In the genomic region with DNA sequence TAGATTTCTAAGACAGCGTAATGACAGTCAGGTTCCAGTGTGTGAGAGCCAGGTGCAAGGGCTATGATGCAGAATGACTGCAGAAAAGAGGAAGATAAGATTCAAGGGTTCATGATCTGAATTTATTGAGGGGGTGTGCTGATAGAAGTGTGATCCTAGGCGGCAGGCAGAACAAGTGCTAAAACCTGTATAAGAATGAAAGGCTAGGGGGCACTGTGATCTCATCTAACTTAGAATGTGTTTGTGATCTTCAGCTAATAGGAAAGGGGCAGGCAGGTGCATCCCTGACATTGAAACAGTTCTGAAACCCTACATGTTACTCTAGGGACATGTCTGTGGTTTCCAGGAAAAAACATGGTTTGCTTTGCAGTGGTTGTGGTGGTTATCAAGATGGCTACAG, we compare ENCODE assay signal across 36 mouse cellular contexts. TPM values are rescaled to one million over a fixed set of nuclear protein-coding genes. Genes with fewer than 3 reads are reported as not detected.
DNase-seq lines count a peak whose midpoint lies in the region; ATAC-seq and TF ChIP-seq lines count a peak whose summit lies in the region.
"Had no signal": no experiment of that assay in that cellular context is flagged by ENCODE, and none has a peak within 500 bp of the region (broad histone marks: within the 10 kb centered on the region; RNA-seq: fewer than 3 reads in every experiment).

No protein-coding gene starts in this region.

- peak; percentile 6; the same call in 1 of the 2 replicates for TF ChIP-seq CTCF in forebrain, postnatal 0 days (IDR thresholded peaks at IDR 0.05; ENCODE audit: low read depth)
- 0 out of 2 replicates have a peak, but pooled peaks have one; percentile 4 for TF ChIP-seq CTCF in liver, embryonic 14.5 days (IDR thresholded peaks at IDR 0.05; ENCODE audit: low read depth)
- TF ChIP-seq CTCF in cerebellum, adult 2 months (IDR thresholded peaks at IDR 0.05; ENCODE audit: borderline replicate concordance, insufficient read depth, low read depth, low read length) = no peak

- H3K4me1 ChIP-seq in forebrain, postnatal 0 days (ENCODE audit: insufficient read depth) = peaks cover 4% of the 10 kb centered on the region; the same call in 1 of the 2 replicates
- H3K4me1 ChIP-seq in forebrain, embryonic 13.5 days = peaks cover 8% of the 10 kb centered on the region
- peaks cover 0 to 4% of the 10 kb centered on the region in 2 experiments; a peak in 2 of 4 replicates for H3K4me1 ChIP-seq in liver, embryonic 14.5 days (replicated peaks; ENCODE audit: control insufficient read depth in 2 of 2, insufficient read depth in 2 of 2, low read length in 1 of 2)
- H3K4me1 ChIP-seq in liver, embryonic 11.5 days (replicated peaks; ENCODE audit: control insufficient read depth, insufficient read depth, low read length) = 0 out of 2 replicates have a peak, but pooled peaks cover 3% of the 10 kb centered on the region
- peaks cover 6% of the 10 kb centered on the region; the same call in 1 of the 2 replicates for H3K4me1 ChIP-seq in cerebellum, adult 2 months (ENCODE audit: control insufficient read depth, insufficient read depth, low read length)

- H3K9ac ChIP-seq in forebrain, postnatal 0 days = no peak overlapping the region
- no peak overlapping the region for H3K9ac ChIP-seq in forebrain, embryonic 13.5 days
- no peak overlapping the region; the same call in 1 of the 2 replicates for H3K9ac ChIP-seq in liver, embryonic 14.5 days (replicated peaks)
- no peak overlapping the region for H3K9ac ChIP-seq in liver, embryonic 11.5 days (ENCODE audit: low read depth, low read length)
- H3K9ac ChIP-seq: embryonic facial prominence, embryonic 13.5 days; forebrain, embryonic 12.5 days; limb, embryonic 13.5 days; liver, embryonic 15.5 days had no signal

- H3K36me3 ChIP-seq in forebrain, postnatal 0 days (ENCODE audit: insufficient read depth) = peaks cover 3% of the 10 kb centered on the region; the same call in 1 of the 2 replicates
- H3K36me3 ChIP-seq in forebrain, embryonic 13.5 days (ENCODE audit: poor library complexity, severe bottlenecking) = peaks cover 3% of the 10 kb centered on the region; the same call in 1 of the 2 replicates
- H3K36me3 ChIP-seq in liver, embryonic 14.5 days (replicated peaks; ENCODE audit: control insufficient read depth, insufficient read depth, low read depth) = no peaks in the 10 kb centered on the region
- H3K36me3 ChIP-seq in liver, embryonic 11.5 days (ENCODE audit: control insufficient read depth, insufficient read depth, low read length) = no peaks in the 10 kb centered on the region
- H3K36me3 ChIP-seq: liver, embryonic 15.5 days had no signal

- no peaks in the 10 kb centered on the region for H3K27me3 ChIP-seq in forebrain, postnatal 0 days (ENCODE audit: insufficient read depth, low read length)
- H3K27me3 ChIP-seq in forebrain, embryonic 13.5 days = no peaks in the 10 kb centered on the region
- peaks cover 18% of the 10 kb centered on the region for H3K27me3 ChIP-seq in liver, embryonic 14.5 days (ENCODE audit: control insufficient read depth, insufficient read depth, low read length)
- H3K27me3 ChIP-seq in liver, embryonic 11.5 days (replicated peaks; ENCODE audit: control insufficient read depth, insufficient read depth, low read length) = peaks cover 11% of the 10 kb centered on the region
- no peaks in the 10 kb centered on the region for H3K27me3 ChIP-seq in cerebellum, adult 2 months (ENCODE audit: control insufficient read depth, insufficient read depth, low read length)
- H3K27me3 ChIP-seq: embryonic facial prominence, embryonic 13.5 days; limb, embryonic 13.5 days had no signal

- 65% methylated on average over 2 of the region's 2 CpGs for WGBS in forebrain, postnatal 0 days
- 74% methylated on average over 2 of the region's 2 CpGs for WGBS in forebrain, embryonic 13.5 days
- 63% methylated on average over 2 of the region's 2 CpGs for WGBS in liver, embryonic 14.5 days (ENCODE audit: insufficient replicate concordance)
- WGBS in liver, embryonic 11.5 days = 66% methylated on average over 2 of the region's 2 CpGs
- 76% methylated on average over 2 of the region's 2 CpGs for WGBS in cerebellum, adult 2 months

- ATAC-seq in forebrain, postnatal 0 days = no peak
- ATAC-seq in forebrain, embryonic 13.5 days = no peak
- no peak for ATAC-seq in liver, embryonic 14.5 days (ENCODE audit: insufficient read depth)
- no peak for ATAC-seq in liver, embryonic 11.5 days (replicated peaks; ENCODE audit: low FRiP score)
- ATAC-seq: CD4-positive, CD25-positive, alpha-beta regulatory T cell, adult 4 months; hindbrain, postnatal 0 days had no signal

- no peaks in the 10 kb centered on the region for H3K9me3 ChIP-seq in forebrain, postnatal 0 days (ENCODE audit: low read length)
- H3K9me3 ChIP-seq in forebrain, embryonic 13.5 days (replicated peaks) = no peaks in the 10 kb centered on the region
- no peaks in the 10 kb centered on the region for H3K9me3 ChIP-seq in liver, embryonic 14.5 days (ENCODE audit: control insufficient read depth, low read length)
- no peaks in the 10 kb centered on the region for H3K9me3 ChIP-seq in liver, embryonic 11.5 days (ENCODE audit: control insufficient read depth, low read length)
- H3K9me3 ChIP-seq: embryonic facial prominence, embryonic 13.5 days; forebrain, embryonic 12.5 days; G1E; heart, embryonic 10.5 days; hindbrain, embryonic 10.5 days; limb, embryonic 13.5 days; liver, embryonic 15.5 days had no signal

- H3K4me2 ChIP-seq in forebrain, postnatal 0 days (ENCODE audit: low read depth) = no peak overlapping the region
- no peak overlapping the region for H3K4me2 ChIP-seq in forebrain, embryonic 13.5 days
- no peak overlapping the region for H3K4me2 ChIP-seq in liver, embryonic 14.5 days (ENCODE audit: low read depth)
- H3K4me2 ChIP-seq in liver, embryonic 11.5 days = no peak overlapping the region
- H3K4me2 ChIP-seq: embryonic facial prominence, embryonic 13.5 days; forebrain, embryonic 12.5 days; limb, embryonic 13.5 days; liver, embryonic 15.5 days; midbrain, embryonic 11.5 days had no signal

- no peak overlapping the region for H3K27ac ChIP-seq in forebrain, postnatal 0 days (ENCODE audit: low read depth, low read length)
- H3K27ac ChIP-seq in forebrain, embryonic 13.5 days = no peak overlapping the region
- H3K27ac ChIP-seq in liver, embryonic 14.5 days = no peak overlapping the region
- no peak overlapping the region for H3K27ac ChIP-seq in liver, embryonic 11.5 days (ENCODE audit: low read depth, low read length)
- no peak overlapping the region for H3K27ac ChIP-seq in cerebellum, adult 2 months (ENCODE audit: insufficient read depth, low read length)
- H3K27ac ChIP-seq: embryonic facial prominence, embryonic 13.5 days; forebrain, embryonic 12.5 days; heart, embryonic 10.5 days; hindbrain, embryonic 10.5 days; hindbrain, postnatal 0 days; limb, embryonic 13.5 days; liver, embryonic 15.5 days had no signal

- TF ChIP-seq POLR2A in cerebellum, adult 2 months (IDR thresholded peaks at IDR 0.05; ENCODE audit: borderline replicate concordance, insufficient read depth, low read length) = no peak

- DNase-seq in forebrain, postnatal 0 days = no peak
- DNase-seq in liver, embryonic 14.5 days (ENCODE audit: low read depth in 3 of 3, low spot score in 3 of 3) = no peak
- no peak for DNase-seq in liver, embryonic 11.5 days (ENCODE audit: low spot score)
- peak; percentile 13 for DNase-seq in thymus, postnatal 4 days
- DNase-seq in thymus, adult 18-20 months = no peak
- DNase-seq in cerebellum, adult 2 months = no peak
- no peak for DNase-seq in cerebellum, postnatal 10 days
- DNase-seq: adrenal gland, adult 2 months; cerebellum, adult 11 months; cerebellum, postnatal 25 days; embryo, embryonic 11 days; kidney, adult 18-20 months had no signal

- TF ChIP-seq EP300 in liver, embryonic 14.5 days (IDR thresholded peaks at IDR 0.05; ENCODE audit: low read depth) = no peak

- no peak overlapping the region for H3K4me3 ChIP-seq in forebrain, postnatal 0 days (ENCODE audit: low read depth, low read length)
- no peak overlapping the region for H3K4me3 ChIP-seq in forebrain, embryonic 13.5 days
- H3K4me3 ChIP-seq in liver, embryonic 14.5 days (ENCODE audit: insufficient read depth in 1 of 2, low read depth in 2 of 2, low read length in 2 of 2) = no peak overlapping the region
- H3K4me3 ChIP-seq in liver, embryonic 11.5 days (ENCODE audit: low read depth, low read length) = no peak overlapping the region
- H3K4me3 ChIP-seq in cerebellum, adult 2 months (replicated peaks; ENCODE audit: insufficient read depth, low read depth, low read length) = no peak overlapping the region
- H3K4me3 ChIP-seq: embryonic facial prominence, embryonic 13.5 days; erythroblast, embryonic 14.5 days; forebrain, embryonic 12.5 days; heart, embryonic 10.5 days; hindbrain, embryonic 10.5 days; limb, embryonic 13.5 days; liver, embryonic 15.5 days had no signal

RNA-seq across cellular contexts. Expression of a gene that starts 5.2 kb away (rescaled TPM):
- total RNA-seq in forebrain, postnatal 0 days (2014; rRNA removed) = 26.2 and 42.1 TPM in 2 replicates
- 132 and 135 TPM in 2 replicates for polyA plus RNA-seq in forebrain, postnatal 0 days (2015; fragmentation: Nextera tagmentation; extraction: Ambion mirVana)
- polyA plus RNA-seq in forebrain, embryonic 13.5 days (2015; fragmentation: Nextera tagmentation; extraction: Ambion mirVana) = 45.3 and 45.6 TPM in 2 replicates
- polyA plus RNA-seq in liver, embryonic 14.5 days (2012; rRNA removed) = 1.4 and 1.7 TPM in 2 replicates
- polyA plus RNA-seq in liver, embryonic 14.5 days (2014; fragmentation: Nextera tagmentation; extraction: Ambion mirVana) = 1.6 and 1.8 TPM in 2 replicates
- polyA plus RNA-seq in liver, embryonic 11.5 days (2014; fragmentation: Nextera tagmentation; extraction: Ambion mirVana) = 11.5 and 14.1 TPM in 2 replicates
- 29.7 and 34.3 TPM in 2 replicates for polyA plus RNA-seq in cerebellum, adult 2 months (2012; rRNA removed)
- total RNA-seq: monocyte, adult 5-6 weeks had no signal

RNA-seq across cellular contexts. Expression of a gene that starts 7.9 kb away (rescaled TPM):
- 5.2 and 5.6 TPM in 2 replicates for total RNA-seq in forebrain, postnatal 0 days (2014; rRNA removed)
- polyA plus RNA-seq in forebrain, postnatal 0 days (2015; fragmentation: Nextera tagmentation; extraction: Ambion mirVana) = 4.1 and 5.0 TPM in 2 replicates
- polyA plus RNA-seq in forebrain, embryonic 13.5 days (2015; fragmentation: Nextera tagmentation; extraction: Ambion mirVana) = 5.6 and 8.4 TPM in 2 replicates
- polyA plus RNA-seq in liver, embryonic 14.5 days (2012; rRNA removed) = 0.90 and 0.96 TPM in 2 replicates
- 0.86 and 1.0 TPM in 2 replicates for polyA plus RNA-seq in liver, embryonic 14.5 days (2014; fragmentation: Nextera tagmentation; extraction: Ambion mirVana)
- polyA plus RNA-seq in liver, embryonic 11.5 days (2014; fragmentation: Nextera tagmentation; extraction: Ambion mirVana) = 2.4 and 2.6 TPM in 2 replicates
- polyA plus RNA-seq in cerebellum, adult 2 months (2012; rRNA removed) = 8.4 and 9.6 TPM in 2 replicates

RNA-seq across cellular contexts. Expression of a gene that starts 12.2 kb away (rescaled TPM):
- 0.24 TPM in 1 of 2 replicates, not detected in the other for total RNA-seq in forebrain, postnatal 0 days (2014; rRNA removed)
- not detected in 2 replicates for polyA plus RNA-seq in forebrain, postnatal 0 days (2015; fragmentation: Nextera tagmentation; extraction: Ambion mirVana)
- not detected in 2 replicates for polyA plus RNA-seq in forebrain, embryonic 13.5 days (2015; fragmentation: Nextera tagmentation; extraction: Ambion mirVana)
- polyA plus RNA-seq in liver, embryonic 14.5 days (2012; rRNA removed) = not detected in 2 replicates
- not detected in 2 replicates for polyA plus RNA-seq in liver, embryonic 14.5 days (2014; fragmentation: Nextera tagmentation; extraction: Ambion mirVana)
- 0.22 TPM in 1 of 2 replicates, not detected in the other for polyA plus RNA-seq in liver, embryonic 11.5 days (2014; fragmentation: Nextera tagmentation; extraction: Ambion mirVana)
- polyA plus RNA-seq in cerebellum, adult 2 months (2012; rRNA removed) = not detected in 2 replicates
- total RNA-seq: adrenal gland, postnatal 4 days; gastrocnemius, adult 8-10 months; hindbrain, postnatal 0 days; layer of hippocampus, postnatal 25 days; left cerebral cortex, postnatal 14 days; monocyte, adult 5-6 weeks had no signal
- polyA plus RNA-seq: adrenal gland, adult 2 months; CD4-positive, CD25-positive, alpha-beta regulatory T cell, adult 4 months; embryonic facial prominence, embryonic 13.5 days; erythroblast, embryonic 14.5 days; forebrain, embryonic 12.5 days; frontal cortex, adult 2 months; G1E; heart, embryonic 10.5 days; heart, embryonic 16.5 days; hindbrain, embryonic 10.5 days; hindbrain, postnatal 0 days; liver, embryonic 15.5 days; lung, embryonic 16.5 days; neural tube, embryonic 11.5 days; spleen, adult 2 months; stomach, embryonic 14.5 days had no signal

RNA-seq across cellular contexts. Expression of a gene that starts 15.8 kb away (rescaled TPM):
- total RNA-seq in forebrain, postnatal 0 days (2014; rRNA removed) = 179 and 184 TPM in 2 replicates
- polyA plus RNA-seq in forebrain, postnatal 0 days (2015; fragmentation: Nextera tagmentation; extraction: Ambion mirVana) = 92.7 and 101 TPM in 2 replicates
- polyA plus RNA-seq in forebrain, embryonic 13.5 days (2015; fragmentation: Nextera tagmentation; extraction: Ambion mirVana) = 149 and 152 TPM in 2 replicates
- polyA plus RNA-seq in liver, embryonic 14.5 days (2012; rRNA removed) = 110 and 132 TPM in 2 replicates
- 52.2 and 60.2 TPM in 2 replicates for polyA plus RNA-seq in liver, embryonic 14.5 days (2014; fragmentation: Nextera tagmentation; extraction: Ambion mirVana)
- 169 TPM in 2 replicates for polyA plus RNA-seq in liver, embryonic 11.5 days (2014; fragmentation: Nextera tagmentation; extraction: Ambion mirVana)
- polyA plus RNA-seq in cerebellum, adult 2 months (2012; rRNA removed) = 196 and 211 TPM in 2 replicates

RNA-seq across cellular contexts. Expression of a gene that starts 25.8 kb away (rescaled TPM):
- 70.7 and 104 TPM in 2 replicates for total RNA-seq in forebrain, postnatal 0 days (2014; rRNA removed)
- 69.7 and 79.8 TPM in 2 replicates for polyA plus RNA-seq in forebrain, postnatal 0 days (2015; fragmentation: Nextera tagmentation; extraction: Ambion mirVana)
- polyA plus RNA-seq in forebrain, embryonic 13.5 days (2015; fragmentation: Nextera tagmentation; extraction: Ambion mirVana) = 17.0 and 19.7 TPM in 2 replicates
- 0.49 and 0.64 TPM in 2 replicates for polyA plus RNA-seq in liver, embryonic 14.5 days (2012; rRNA removed)
- 0.24 and 0.35 TPM in 2 replicates for polyA plus RNA-seq in liver, embryonic 14.5 days (2014; fragmentation: Nextera tagmentation; extraction: Ambion mirVana)
- polyA plus RNA-seq in liver, embryonic 11.5 days (2014; fragmentation: Nextera tagmentation; extraction: Ambion mirVana) = 4.1 and 5.2 TPM in 2 replicates
- polyA plus RNA-seq in cerebellum, adult 2 months (2012; rRNA removed) = 42.4 and 46.7 TPM in 2 replicates
- total RNA-seq: G1E; gastrocnemius, adult 8-10 months; granulocyte monocyte progenitor cell, adult 5-6 weeks; monocyte, adult 5-6 weeks had no signal
- polyA plus RNA-seq: erythroblast, embryonic 14.5 days had no signal
